ENCODE assay signal across 9 mouse cellular contexts in genomic region chr6:120471991-120472441, GRCm38 (mm10). TPM values are rescaled to one million over a fixed set of nuclear protein-coding genes. Genes with fewer than 3 reads are reported as not detected.
DNase-seq lines count a peak whose midpoint lies in the region; ATAC-seq and TF ChIP-seq lines count a peak whose summit lies in the region.
"Had no signal": no experiment of that assay in that cellular context is flagged by ENCODE, and none has a peak within 500 bp of the region (broad histone marks: within the 10 kb centered on the region; RNA-seq: fewer than 3 reads in every experiment).

No protein-coding gene starts in this region.

- TF ChIP-seq EP300 in liver, postnatal 0 days (IDR thresholded peaks at IDR 0.05; ENCODE audit: low read depth): no peak

- 20% methylated on average over 5 of the region's 5 CpGs for WGBS in thymus, adult 2 months
- 5% methylated on average over 5 of the region's 5 CpGs for WGBS in forebrain, embryonic 13.5 days
- WGBS in liver, postnatal 0 days (ENCODE audit: insufficient replicate concordance): 31% methylated on average over 5 of the region's 5 CpGs
- 27% methylated on average over 5 of the region's 5 CpGs for WGBS in kidney, embryonic 16.5 days

- peak; percentile 91 for ATAC-seq in forebrain, embryonic 13.5 days
- no peak for ATAC-seq in liver, postnatal 0 days
- no peak for ATAC-seq in kidney, embryonic 16.5 days (ENCODE audit: low FRiP score, low TSS enrichment)
- no peak for ATAC-seq in megakaryocyte-erythroid progenitor cell, adult 5-6 weeks (replicated peaks; ENCODE audit: low FRiP score, low TSS enrichment, poor library complexity, severe bottlenecking)

- peaks cover 36% of the 10 kb centered on the region for H3K36me3 ChIP-seq in thymus, adult 2 months (ENCODE audit: control insufficient read depth, insufficient read depth, low read length)
- H3K36me3 ChIP-seq in forebrain, embryonic 13.5 days (ENCODE audit: poor library complexity, severe bottlenecking): no peaks in the 10 kb centered on the region
- peaks cover 33% of the 10 kb centered on the region for H3K36me3 ChIP-seq in liver, postnatal 0 days (replicated peaks; ENCODE audit: insufficient read depth, low read length)
- peaks cover 6% of the 10 kb centered on the region for H3K36me3 ChIP-seq in splenic B cell, adult 2 months (ENCODE audit: control insufficient read depth, insufficient read depth, low read length, poor library complexity, severe bottlenecking)
- no peaks in the 10 kb centered on the region for H3K36me3 ChIP-seq in kidney, embryonic 16.5 days (ENCODE audit: insufficient read depth, low read length)

- H3K27me3 ChIP-seq in thymus, adult 2 months (ENCODE audit: control insufficient read depth, insufficient read depth, low read length): no peaks in the 10 kb centered on the region
- 0 out of 2 replicates have a peak, but pooled peaks cover 2% of the 10 kb centered on the region for H3K27me3 ChIP-seq in forebrain, embryonic 13.5 days
- H3K27me3 ChIP-seq in liver, postnatal 0 days (ENCODE audit: insufficient read depth, low read length): no peaks in the 10 kb centered on the region
- H3K27me3 ChIP-seq in splenic B cell, adult 2 months (ENCODE audit: control insufficient read depth, insufficient read depth, low read length, poor library complexity, severe bottlenecking): no peaks in the 10 kb centered on the region
- no peaks in the 10 kb centered on the region for H3K27me3 ChIP-seq in kidney, embryonic 16.5 days (ENCODE audit: insufficient read depth, low read length)

- H3K4me1 ChIP-seq in thymus, adult 2 months (replicated peaks; ENCODE audit: control insufficient read depth, insufficient read depth, low read length): peaks cover 42% of the 10 kb centered on the region
- H3K4me1 ChIP-seq in forebrain, embryonic 13.5 days: peaks cover 28% of the 10 kb centered on the region
- H3K4me1 ChIP-seq in liver, postnatal 0 days (ENCODE audit: insufficient read depth): peaks cover 59% of the 10 kb centered on the region
- H3K4me1 ChIP-seq in kidney, embryonic 16.5 days (ENCODE audit: insufficient read depth, low read length): peaks cover 3% of the 10 kb centered on the region; the same call in 1 of the 2 replicates

- no peak overlapping the region for H3K4me3 ChIP-seq in thymus, adult 2 months (ENCODE audit: control insufficient read depth, insufficient read depth, low read length)
- H3K4me3 ChIP-seq in forebrain, embryonic 13.5 days: no peak overlapping the region
- H3K4me3 ChIP-seq in liver, postnatal 0 days (ENCODE audit: low read depth, low read length): 0 out of 2 replicates have a peak overlapping the region, but pooled peaks have one; percentile 2
- no peak overlapping the region for H3K4me3 ChIP-seq in kidney, embryonic 16.5 days (ENCODE audit: low read length)

- peak overlapping the region; percentile 33 for H3K4me2 ChIP-seq in forebrain, embryonic 13.5 days
- peak overlapping the region; percentile 24 for H3K4me2 ChIP-seq in liver, postnatal 0 days (ENCODE audit: low read depth, low read length)
- H3K4me2 ChIP-seq in kidney, embryonic 16.5 days (replicated peaks; ENCODE audit: low read depth, low read length): no peak overlapping the region

- TF ChIP-seq POLR2A in thymus, adult 2 months (IDR thresholded peaks at IDR 0.05; ENCODE audit: control insufficient read depth, extremely low read depth, insufficient read depth, low read length, poor library complexity): no peak

- TF ChIP-seq CTCF in thymus, adult 2 months (IDR thresholded peaks at IDR 0.05; ENCODE audit: borderline replicate concordance, control insufficient read depth, extremely low read depth, insufficient read depth, low read length, poor library complexity): no peak
- no peak for TF ChIP-seq CTCF in liver, postnatal 0 days (IDR thresholded peaks at IDR 0.05; ENCODE audit: low read depth)

- H3K27ac ChIP-seq in thymus, adult 2 months (ENCODE audit: control insufficient read depth, insufficient read depth, low read length): 0 out of 2 replicates have a peak overlapping the region, but pooled peaks have one; percentile 2
- peak overlapping the region; percentile 84 for H3K27ac ChIP-seq in forebrain, embryonic 13.5 days
- peak overlapping the region; percentile 70 for H3K27ac ChIP-seq in liver, postnatal 0 days (ENCODE audit: low read depth)
- no peak overlapping the region for H3K27ac ChIP-seq in kidney, embryonic 16.5 days (ENCODE audit: low read length)

- no peaks in the 10 kb centered on the region for H3K9me3 ChIP-seq in forebrain, embryonic 13.5 days (replicated peaks)
- H3K9me3 ChIP-seq in liver, postnatal 0 days (ENCODE audit: low read length): no peaks in the 10 kb centered on the region
- no peaks in the 10 kb centered on the region for H3K9me3 ChIP-seq in kidney, embryonic 16.5 days (ENCODE audit: low read length)

- DNase-seq in thymus, adult 2 months: no peak
- DNase-seq in thymus, postnatal 14 days: no peak
- DNase-seq in liver, postnatal 0 days: no peak
- peak; percentile 51 for DNase-seq in splenic B cell, adult 2 months (ENCODE audit: low read depth, low spot score)
- no peak for DNase-seq in kidney, adult 11 months

- H3K9ac ChIP-seq in forebrain, embryonic 13.5 days: peak overlapping the region; percentile 31; the same call in 1 of the 2 replicates
- H3K9ac ChIP-seq in liver, postnatal 0 days (replicated peaks): 0 out of 2 replicates have a peak overlapping the region, but pooled peaks have one; percentile 47
- H3K9ac ChIP-seq in kidney, embryonic 16.5 days (replicated peaks; ENCODE audit: low read length): no peak overlapping the region

RNA-seq across cellular contexts. Expression of gene Il17ra, which starts 9.0 kb away (rescaled TPM):
- 198 and 199 TPM in 2 replicates for polyA plus RNA-seq in thymus, adult 2 months (2012; rRNA removed)
- polyA plus RNA-seq in forebrain, embryonic 13.5 days (2015; fragmentation: Nextera tagmentation; extraction: Ambion mirVana): 4.4 and 5.2 TPM in 2 replicates
- 9.4 and 10.6 TPM in 2 replicates for polyA plus RNA-seq in liver, postnatal 0 days (2015; fragmentation: Nextera tagmentation; extraction: Ambion mirVana)
- 4.6 and 5.1 TPM in 2 replicates for polyA plus RNA-seq in kidney, embryonic 16.5 days (2015; fragmentation: Nextera tagmentation; extraction: Ambion mirVana)
- 34.5 and 40.8 TPM in 2 replicates for total RNA-seq in megakaryocyte-erythroid progenitor cell, adult 5-6 weeks (2014; fragmentation: Nextera tagmentation)
- 30.4 and 45.9 TPM in 2 replicates for total RNA-seq in megakaryocyte-erythroid progenitor cell, adult 5-6 weeks (2017)

RNA-seq across cellular contexts. Expression of gene Tmem121b, which starts 21.6 kb away (rescaled TPM):
- 1.2 and 1.4 TPM in 2 replicates for polyA plus RNA-seq in thymus, adult 2 months (2012; rRNA removed)
- polyA plus RNA-seq in forebrain, embryonic 13.5 days (2015; fragmentation: Nextera tagmentation; extraction: Ambion mirVana): 2.0 and 2.3 TPM in 2 replicates
- polyA plus RNA-seq in liver, postnatal 0 days (2015; fragmentation: Nextera tagmentation; extraction: Ambion mirVana): not detected in 2 replicates
- 0.04 TPM in 2 replicates for polyA plus RNA-seq in kidney, embryonic 16.5 days (2015; fragmentation: Nextera tagmentation; extraction: Ambion mirVana)
- not detected in 2 replicates for total RNA-seq in megakaryocyte-erythroid progenitor cell, adult 5-6 weeks (2014; fragmentation: Nextera tagmentation)
- total RNA-seq in megakaryocyte-erythroid progenitor cell, adult 5-6 weeks (2017): not detected in 2 replicates
- total RNA-seq: liver, adult 2 months had no signal
- polyA plus RNA-seq: liver, adult 2 months had no signal

RNA-seq across cellular contexts. Expression of gene Hdhd5, which starts 59.1 kb away (rescaled TPM):
- polyA plus RNA-seq in thymus, adult 2 months (2012; rRNA removed): 62.4 and 74.5 TPM in 2 replicates
- polyA plus RNA-seq in forebrain, embryonic 13.5 days (2015; fragmentation: Nextera tagmentation; extraction: Ambion mirVana): 15.7 and 16.6 TPM in 2 replicates
- polyA plus RNA-seq in liver, postnatal 0 days (2015; fragmentation: Nextera tagmentation; extraction: Ambion mirVana): 6.6 and 7.1 TPM in 2 replicates
- polyA plus RNA-seq in kidney, embryonic 16.5 days (2015; fragmentation: Nextera tagmentation; extraction: Ambion mirVana): 22.1 and 23.6 TPM in 2 replicates
- total RNA-seq in megakaryocyte-erythroid progenitor cell, adult 5-6 weeks (2014; fragmentation: Nextera tagmentation): 18.5 and 24.8 TPM in 2 replicates
- 10.1 and 18.1 TPM in 2 replicates for total RNA-seq in megakaryocyte-erythroid progenitor cell, adult 5-6 weeks (2017)

Comparison
In these comparisons a context has a peak if more than half of its experiments do, and no peak if none do; other contexts are left out.
1. RNA of gene Il17ra, which starts 9.0 kb away (polyA plus RNA-seq): 198 to 199 TPM in thymus, adult 2 months; 9.4 to 10.6 TPM in liver, postnatal 0 days, 4.6 to 5.1 TPM in kidney, embryonic 16.5 days and 4.4 to 5.2 TPM in forebrain, embryonic 13.5 days; every median in the first group is over 10 times any median in the second.